Mouse (Mus musculus): ENCODE measurements at regions not wholly inside any gene's neighbourhood (a gene's known extent, or its start where the extent isn't known, plus 50 kb on each side); places are given as distances from the start of the nearest gene placed in this dataset.
A peak's percentile ranks its signal among the peaks of the same experiment; 100 is the strongest.

DNA sequence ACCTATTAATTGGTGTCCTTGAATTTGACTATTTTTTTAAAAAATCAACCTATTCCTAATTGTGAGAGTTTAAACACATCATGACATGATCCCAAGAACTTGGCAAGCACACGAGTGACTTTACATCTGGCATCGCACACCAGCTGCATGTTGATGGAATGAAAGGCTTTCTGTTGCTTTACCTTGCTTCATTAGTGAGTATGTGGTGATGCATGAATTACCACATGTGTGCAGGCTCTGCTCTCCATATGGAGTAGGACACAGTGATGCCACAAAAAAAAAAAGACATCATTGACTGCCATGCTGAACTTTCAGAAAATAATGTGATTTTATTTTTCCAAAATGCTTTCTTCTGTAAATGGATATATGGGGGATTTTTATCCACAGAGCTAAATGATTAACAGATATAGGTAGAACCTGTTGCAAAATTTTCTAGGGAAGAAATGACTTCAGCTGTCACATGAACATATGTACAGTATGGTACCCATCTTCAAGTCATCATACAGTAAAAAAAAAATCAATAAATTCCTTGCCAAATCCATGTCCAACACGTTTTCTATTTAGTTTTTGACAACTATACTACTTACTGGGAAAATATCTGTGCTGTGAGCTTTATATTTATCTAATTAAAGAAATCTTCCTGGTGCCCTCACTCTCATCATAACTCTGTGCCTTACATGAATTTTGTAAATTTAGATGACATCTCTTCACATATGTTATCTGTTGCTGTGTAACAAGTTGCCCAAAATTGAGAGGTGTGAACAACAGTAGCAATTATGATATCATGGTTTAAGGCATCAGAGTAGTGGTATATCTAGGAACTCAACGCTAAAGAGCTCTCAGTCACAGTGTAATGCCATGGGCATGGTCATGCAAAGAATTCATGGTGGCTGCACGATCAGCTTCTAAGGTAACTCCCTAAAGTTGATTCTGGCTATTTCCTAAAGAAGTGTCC, 84.0 kb upstream of the Arrdc3 start:
- no peak for DNase-seq (ENCODE audit: low spot score)

GRCm38 (mm10) chr13:80806172-80806571, 77.0 kb upstream of the Arrdc3 start:
- peak; percentile 55 for DNase-seq (ENCODE audit: low spot score)

DNA sequence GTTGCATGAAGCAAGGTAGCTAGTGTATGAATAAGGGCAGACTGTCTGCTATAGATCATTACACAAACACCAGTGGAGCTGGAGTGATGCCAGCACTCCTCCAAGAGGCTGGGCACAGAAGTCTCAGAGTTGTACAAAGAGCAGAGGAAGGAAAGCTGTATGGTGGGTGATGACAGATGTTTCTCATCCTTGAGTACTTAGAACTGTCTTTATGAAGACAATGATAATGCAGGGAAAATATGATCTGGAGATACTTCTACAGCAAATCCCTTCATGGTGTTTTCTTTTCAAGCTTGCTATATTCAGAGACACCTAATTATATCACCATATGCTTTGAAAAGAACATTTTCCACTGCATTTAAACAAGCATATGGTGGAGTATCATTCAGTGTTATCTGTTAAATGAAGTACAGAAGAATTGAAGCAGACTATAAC, 56.1 kb upstream of the Arrdc3 start:
- no peak for DNase-seq (ENCODE audit: low spot score)

Measured in adipocyte (in vitro differentiated cells).